Mouse (Mus musculus): ENCODE results near the gene Mbd4. TPM values are rescaled to one million over a fixed set of nuclear protein-coding genes. Genes with fewer than 3 reads are reported as not detected.

Mbd4 gene
- total and polyA plus RNA-seq, 3 experiments: 0.49 to 2.7 (median 1.9) TPM

DNA sequence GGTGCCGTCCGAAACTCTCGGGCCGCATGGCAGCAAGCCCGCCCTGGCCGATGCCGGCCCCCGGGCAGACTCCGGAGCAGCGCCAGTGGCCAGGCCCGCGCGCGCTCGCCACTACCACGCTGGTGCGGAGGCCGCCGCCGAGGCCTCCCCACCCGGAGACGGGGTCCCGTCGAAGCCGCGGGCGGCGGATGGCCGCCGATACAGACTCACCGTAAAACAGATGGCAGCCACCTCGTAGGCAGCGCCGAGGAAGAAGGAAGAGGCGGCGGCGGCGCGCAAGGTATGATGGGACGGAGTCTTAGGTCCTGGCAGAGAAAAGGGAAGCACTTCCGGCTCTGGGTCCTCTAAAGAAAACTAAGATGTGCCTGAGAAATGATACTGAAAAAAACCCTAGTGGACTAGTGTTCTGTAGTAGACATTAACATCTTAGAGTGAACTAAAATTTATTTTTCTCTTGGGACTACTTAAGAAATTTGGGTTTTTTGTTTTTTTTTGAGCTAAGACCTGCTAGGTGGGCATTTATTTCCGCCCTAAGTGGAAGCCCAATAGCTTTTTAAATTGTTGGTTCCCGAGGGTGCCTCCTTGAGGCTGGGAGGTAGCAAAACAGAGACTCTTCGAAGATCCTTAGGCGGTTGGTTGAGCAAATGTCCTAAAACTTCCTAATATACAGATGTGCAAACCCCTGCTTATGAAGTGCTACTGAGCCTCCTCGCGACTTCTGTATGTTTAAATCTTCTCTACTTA lies 44.5 kb downstream of the Mbd4 start, which contains the start of gene Rpl32:
Gene Rpl32, minus strand, starts transcription at position 260 of the 744 bp plus-strand sequence.
- DNase-seq: peak; percentile 91

DNA sequence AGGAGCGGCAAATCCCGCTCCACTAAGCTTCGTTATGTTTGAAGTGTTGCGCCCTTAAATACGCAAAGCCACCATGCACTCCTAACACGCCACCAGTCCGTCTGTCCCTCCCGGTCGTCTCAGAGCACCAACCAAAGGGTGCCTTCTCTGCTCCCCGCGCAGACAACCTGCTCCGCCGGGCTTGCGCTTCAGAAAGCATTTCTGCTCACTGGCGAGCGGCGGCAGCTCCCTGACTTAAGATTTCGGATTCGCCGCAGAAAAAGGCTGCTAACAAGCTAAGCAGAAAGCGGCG lies 45.0 kb downstream of the Mbd4 start:
- no peak for DNase-seq

DNA sequence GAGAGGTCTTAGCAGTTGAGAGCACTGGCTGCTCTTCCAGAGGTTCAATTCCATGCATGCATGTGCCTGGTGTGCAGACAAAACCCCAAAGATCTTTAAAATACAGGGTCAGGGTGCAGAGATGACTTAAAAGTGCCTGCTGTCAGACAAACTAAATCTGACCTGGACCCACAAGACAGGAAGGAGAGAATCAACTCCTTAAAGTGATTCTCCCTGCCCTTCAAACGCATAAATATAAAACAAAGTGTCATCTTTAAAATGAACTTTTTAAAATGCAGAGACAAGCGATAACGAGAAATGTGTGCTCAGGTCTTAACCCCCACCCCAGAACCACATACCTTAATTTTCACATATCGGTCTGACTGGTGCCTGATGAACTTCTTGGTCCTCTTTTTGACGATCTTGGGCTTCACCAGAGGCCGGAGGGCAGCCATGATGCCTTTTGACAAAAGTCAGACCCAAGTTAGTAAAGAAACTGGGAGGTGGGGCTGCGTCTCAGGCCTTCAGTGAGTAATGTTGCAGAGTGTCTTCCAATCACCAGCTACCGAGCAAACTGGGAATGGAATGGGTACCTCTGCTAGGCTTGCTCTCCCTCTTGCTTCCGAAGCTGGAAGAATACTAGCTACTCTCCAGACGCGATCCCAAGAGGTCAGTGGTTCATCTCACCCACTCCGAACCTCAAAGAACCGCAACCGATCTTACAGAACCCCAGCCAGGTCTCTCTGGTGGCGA lies 45.5 kb downstream of the Mbd4 start:
- DNase-seq: no peak

DNA sequence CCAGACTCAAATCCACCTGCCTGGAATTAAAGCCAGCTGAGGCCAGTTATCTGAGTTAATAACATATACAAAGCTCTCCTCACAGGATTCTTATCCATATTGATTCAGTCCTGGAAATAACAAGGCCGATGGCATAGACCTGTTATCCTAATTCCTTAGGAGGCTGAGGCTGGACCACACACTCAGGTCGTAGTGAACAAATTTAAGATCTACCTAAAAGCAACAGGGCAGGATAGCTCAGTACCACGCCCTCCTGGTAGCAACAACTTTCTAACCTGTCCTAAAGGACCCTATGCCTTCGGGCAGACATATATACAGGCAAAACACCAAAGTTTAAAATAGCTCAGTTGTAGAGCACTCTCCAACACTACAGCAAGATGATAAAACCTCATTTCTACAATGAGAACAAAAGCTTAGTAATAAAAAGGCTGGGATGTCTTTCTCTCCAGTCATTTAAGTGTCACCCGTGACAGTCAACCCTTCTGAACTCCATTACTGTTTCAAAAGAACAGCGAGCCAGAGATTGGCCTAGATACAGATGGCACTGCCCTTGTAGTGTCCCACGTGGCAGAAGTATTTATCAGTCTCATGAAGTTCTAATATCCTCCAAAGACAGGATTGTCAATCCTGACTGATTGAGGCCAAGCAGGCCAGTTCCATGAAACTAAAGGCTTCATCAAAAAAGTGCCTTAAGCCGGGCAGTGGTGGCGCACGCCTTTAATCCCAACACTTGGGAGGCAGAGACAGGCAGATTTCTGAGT lies 48.6 kb downstream of the Mbd4 start:
- DNase-seq: no peak

DNA sequence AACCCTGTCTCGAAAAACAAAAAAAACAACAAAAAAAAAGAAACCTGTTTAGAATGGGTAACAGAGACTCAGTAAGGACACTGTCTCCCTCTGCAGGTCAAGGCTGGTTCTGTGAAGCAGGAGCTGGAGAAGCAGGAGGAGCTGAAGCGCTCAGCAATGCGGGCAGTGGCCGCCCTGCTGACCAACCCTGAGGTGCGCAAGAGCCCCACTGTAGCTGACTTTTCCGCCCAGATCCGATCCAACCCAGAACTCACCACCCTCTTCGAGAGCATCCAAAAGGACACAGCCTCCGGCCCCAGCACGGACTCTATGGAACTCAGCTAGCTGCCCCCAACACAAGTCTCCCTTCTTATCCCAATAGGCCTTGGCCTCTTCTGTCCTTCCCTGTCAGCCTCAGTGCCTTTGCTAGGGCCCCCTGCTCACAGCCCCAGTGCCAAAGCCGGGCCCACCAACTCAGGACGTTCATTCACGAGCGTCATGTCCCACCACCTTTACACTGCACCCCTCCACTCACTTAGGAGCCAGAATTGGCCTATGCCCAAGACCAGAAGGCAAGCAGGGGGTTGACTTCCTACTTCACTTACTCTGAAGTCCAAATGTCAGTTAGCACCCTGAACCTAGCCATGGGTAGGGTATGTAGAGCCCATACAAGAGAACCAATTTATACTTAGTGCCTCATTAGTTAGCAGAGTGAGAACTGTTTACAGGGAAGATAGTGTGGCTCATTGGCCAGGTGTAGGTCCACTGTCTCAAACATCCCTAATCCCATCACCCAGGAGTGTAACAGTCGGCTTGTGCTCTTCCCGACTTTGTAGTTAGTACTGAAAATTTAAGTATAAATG lies 49.4 kb downstream of the Mbd4 start:
- peak; percentile 79 for DNase-seq

DNA sequence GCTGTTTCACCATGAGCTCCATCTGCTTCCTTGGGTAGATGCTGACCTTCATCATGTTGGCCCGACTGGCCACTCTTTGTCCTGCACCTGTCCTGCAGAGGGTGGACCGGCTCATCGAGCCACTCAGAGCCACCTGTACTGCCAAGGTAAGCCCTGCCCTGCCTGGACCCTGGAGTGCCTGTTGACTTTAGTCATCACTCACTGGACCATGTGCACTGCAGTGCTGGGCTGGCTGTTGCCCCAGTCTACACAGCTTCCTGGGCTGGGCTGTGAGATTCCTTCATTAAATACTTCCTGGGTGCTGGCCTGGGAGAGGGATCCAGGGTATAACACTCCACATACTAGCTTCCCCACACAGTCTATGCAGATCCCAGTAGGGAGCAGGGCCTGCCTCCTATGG lies 51.4 kb downstream of the Mbd4 start:
- no peak for DNase-seq

DNA sequence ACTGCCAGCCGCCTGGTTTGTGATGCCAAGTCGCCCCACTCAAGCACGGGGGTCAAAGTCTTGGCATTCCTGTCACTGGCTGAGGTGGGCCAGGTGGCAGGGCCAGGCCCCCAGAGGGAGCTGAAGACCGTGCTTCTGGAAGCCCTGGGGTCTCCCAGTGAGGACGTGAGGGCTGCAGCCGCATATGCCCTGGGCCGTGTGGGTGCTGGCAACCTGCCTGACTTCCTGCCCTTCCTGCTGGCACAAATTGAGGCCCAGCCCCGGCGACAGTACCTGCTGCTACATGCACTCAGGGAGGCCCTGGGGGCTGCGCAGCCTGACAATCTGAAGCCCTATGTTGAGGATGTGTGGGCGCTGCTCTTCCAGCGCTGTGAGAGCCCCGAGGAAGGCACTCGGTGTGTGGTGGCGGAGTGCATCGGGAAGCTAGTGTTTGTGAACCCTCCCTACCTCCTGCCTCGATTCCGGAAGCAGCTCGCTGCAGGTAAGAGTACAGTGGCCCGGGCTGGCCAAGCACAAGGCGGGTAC lies 60.4 kb downstream of the Mbd4 start:
- no peak for DNase-seq

DNA sequence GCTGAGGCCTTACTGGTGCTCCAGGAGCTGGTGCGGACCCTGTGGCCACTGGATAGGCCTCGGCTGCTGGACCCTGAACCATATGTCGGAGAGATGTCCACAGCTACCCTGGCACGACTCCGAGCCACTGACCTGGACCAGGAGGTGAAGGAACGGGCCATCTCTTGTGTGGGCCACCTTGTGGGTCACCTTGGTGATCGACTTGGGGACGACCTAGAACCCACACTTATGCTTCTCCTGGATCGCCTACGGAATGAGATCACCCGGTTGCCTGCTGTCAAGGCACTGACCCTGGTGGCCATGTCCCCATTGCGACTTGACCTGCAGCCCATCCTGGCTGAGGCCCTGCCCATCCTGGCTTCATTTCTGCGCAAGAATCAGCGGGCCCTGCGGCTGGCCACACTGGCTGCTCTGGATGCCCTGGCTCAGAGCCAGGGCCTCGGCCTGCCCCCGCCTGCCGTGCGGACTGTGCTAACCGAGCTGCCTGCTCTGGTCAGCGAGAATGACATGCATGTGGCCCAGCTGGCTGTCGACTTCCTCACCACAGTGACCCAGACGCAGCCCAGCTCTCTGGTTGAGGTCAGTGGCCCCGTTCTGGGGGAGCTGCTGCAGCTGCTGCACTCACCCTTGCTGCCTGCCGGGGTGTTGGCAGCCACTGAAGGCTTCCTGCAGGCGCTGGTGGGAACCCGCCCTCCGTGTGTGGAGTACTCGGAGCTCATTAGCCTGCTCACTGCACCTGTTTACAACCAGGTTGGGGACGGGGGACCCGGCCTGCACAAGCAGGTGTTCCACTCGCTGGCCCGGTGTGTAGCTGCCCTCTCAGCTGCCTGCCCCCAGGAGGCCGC lies 61.1 kb downstream of the Mbd4 start:
- DNase-seq: no peak

DNA sequence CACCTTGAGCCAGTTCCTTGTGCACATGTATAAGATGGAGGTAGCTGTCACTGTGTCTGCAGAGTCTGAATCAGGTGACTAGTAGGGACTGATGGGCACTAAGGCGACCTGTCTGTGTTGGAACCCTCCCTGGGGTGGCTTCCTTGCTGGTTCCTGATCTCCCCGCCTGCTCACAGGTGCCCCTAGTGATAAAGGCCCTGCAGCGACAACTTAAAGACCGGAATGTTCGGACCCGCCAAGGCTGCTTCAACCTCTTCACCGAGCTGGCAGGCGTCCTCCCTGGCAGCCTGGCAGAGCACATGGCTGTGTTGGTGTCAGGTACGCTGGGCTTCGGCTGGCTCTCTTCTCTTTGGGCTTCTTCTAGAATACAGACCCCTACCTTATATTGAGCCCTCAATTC lies 62.2 kb downstream of the Mbd4 start:
- no peak for DNase-seq

Other genes starting within 250 kb of the Mbd4 start
- 100 to 1,000 TPM in 1 of 2 experiments, 10 to 100 TPM in 1; 91.7 to 101 TPM for gene Raf1, start 176.7 kb downstream of the Mbd4 start, total RNA-seq (2021)
- 87.5 and 133 TPM in 2 replicates for gene Raf1, start 176.7 kb downstream of the Mbd4 start, polyA plus RNA-seq (2012; rRNA removed)
- gene Tmem40, start 91.0 kb downstream of the Mbd4 start, total RNA-seq (2021): under 1 TPM in 1 of 2 experiments, not detected in 1; 0.35 TPM
- not detected in 2 replicates for gene Tmem40, start 91.0 kb downstream of the Mbd4 start, polyA plus RNA-seq (2012; rRNA removed)
- gene Cand2, start 78.8 kb downstream of the Mbd4 start, total RNA-seq (2021): 10 to 100 TPM in 1 of 2 experiments, 1 to 10 TPM in 1; 8.9 to 16.1 TPM
- 16.6 and 18.3 TPM in 2 replicates for gene Cand2, start 78.8 kb downstream of the Mbd4 start, polyA plus RNA-seq (2012; rRNA removed)
- gene Rpl32, start 44.6 kb downstream of the Mbd4 start, total RNA-seq (2021): 1,000 to 10,000 TPM; 1,129 to 1,275 TPM
- gene Rpl32, start 44.6 kb downstream of the Mbd4 start, polyA plus RNA-seq (2012; rRNA removed): 61.9 and 71.3 TPM in 2 replicates
- under 1 TPM; 0.66 to 0.75 TPM for gene Efcab12, start 15.0 kb downstream of the Mbd4 start, total RNA-seq (2021)
- gene Efcab12, start 15.0 kb downstream of the Mbd4 start, polyA plus RNA-seq (2012; rRNA removed): 0.06 and 0.13 TPM in 2 replicates
- 10 to 100 TPM; 16.1 to 17.6 TPM for gene Ift122, start 99 bp upstream of the Mbd4 start, total RNA-seq (2021)
- 14.0 and 16.5 TPM in 2 replicates for gene Ift122, start 99 bp upstream of the Mbd4 start, polyA plus RNA-seq (2012; rRNA removed)
- gene Rho, start 78.4 kb upstream of the Mbd4 start, total RNA-seq (2021): under 1 TPM; 0.52 to 0.95 TPM
- 2.2 and 3.4 TPM in 2 replicates for gene Rho, start 78.4 kb upstream of the Mbd4 start, polyA plus RNA-seq (2012; rRNA removed)
- gene H1foo, start 91.6 kb upstream of the Mbd4 start, total RNA-seq (2021): not detected
- not detected in 2 replicates for gene H1foo, start 91.6 kb upstream of the Mbd4 start, polyA plus RNA-seq (2012; rRNA removed)
- gene Plxnd1, start 141.6 kb upstream of the Mbd4 start, total RNA-seq (2021): 100 to 1,000 TPM; 168 to 181 TPM
- gene Plxnd1, start 141.6 kb upstream of the Mbd4 start, polyA plus RNA-seq (2012; rRNA removed): 279 and 288 TPM in 2 replicates

Data from adrenal gland, adult 2 months (tissue).